Mouse (Mus musculus) B cell, adult (primary cell): ENCODE data around the gene Zfp429. TPM values are rescaled to one million over a fixed set of nuclear protein-coding genes. Genes with fewer than 3 reads are reported as not detected.

Experiments used
- total RNA-seq: library from RNA; stranded (reverse); gene quantifications from 4 replicates; pipeline ENCODE4 v1.2.4, GENCODE M21; 2023; ENCODE audit not compliant: inconsistent age

The Zfp429 gene
- 12.8 to 16.8 TPM (median 14.1 TPM) in 4 replicates for total RNA-seq

GRCm38 (mm10) chr13:67399183-67399903, at the start of gene Zfp429:
Gene Zfp429 (minus strand): TSS chr13:67399819.

GRCm38 (mm10) chr13:67421207-67421857, 21.7 kb upstream of the Zfp429 start, which contains the start of gene Zfp459:
Gene Zfp459 (minus strand): TSS chr13:67421418.

GRCm38 (mm10) chr13:67375050-67375911, 24.3 kb downstream of the Zfp429 start, which contains the start of the genes Gm28041 and Zfp456:
Gene Gm28041 (minus strand): TSS chr13:67375733.
Gene Zfp456 (minus strand): TSS chr13:67375810.

GRCm38 (mm10) chr13:67360131-67360744, 39.4 kb downstream of the Zfp429 start, which contains the start of the genes Gm28044 and Zfp953:
Gene Gm28044 (minus strand): TSS chr13:67360536.
Gene Zfp953 (minus strand): TSS chr13:67360605.

Other genes starting within 250 kb of the Zfp429 start
- gene Rsl1, start 226.6 kb downstream of the Zfp429 start, total RNA-seq, result 10.3 to 17.8 TPM (median 12.6 TPM) in 4 replicates
- 2.8 to 3.3 TPM (median 3.1 TPM) in 4 replicates for gene Zfp455, start 205.3 kb downstream of the Zfp429 start, total RNA-seq
- gene Zfp458, start 121.4 kb downstream of the Zfp429 start, total RNA-seq, result 2.3 to 3.8 TPM (median 2.9 TPM) in 4 replicates
- gene Zfp457, start 93.3 kb downstream of the Zfp429 start, total RNA-seq, result 2.0 to 3.5 TPM (median 2.8 TPM) in 4 replicates
- 11.3 to 16.0 TPM (median 13.5 TPM) in 4 replicates for gene Zfp595, start 67.2 kb downstream of the Zfp429 start, total RNA-seq
- 2.5 to 6.7 TPM (median 6.6 TPM) in 3 of 4 replicates, not detected in the other for gene Gm28044, start 39.3 kb downstream of the Zfp429 start, total RNA-seq
- 7.8 to 9.4 TPM (median 7.9 TPM) in 4 replicates for gene Zfp953, start 39.2 kb downstream of the Zfp429 start, total RNA-seq
- 2.2 to 4.9 TPM (median 4.1 TPM) in 4 replicates for gene Gm28041, start 24.1 kb downstream of the Zfp429 start, total RNA-seq
- gene Zfp456, start 24.0 kb downstream of the Zfp429 start, total RNA-seq, result 7.2 to 10.0 TPM (median 9.6 TPM) in 4 replicates
- gene Zfp459, start 21.6 kb upstream of the Zfp429 start, total RNA-seq, result 1.7 to 2.6 TPM (median 2.5 TPM) in 4 replicates
- 5.8 to 9.0 TPM (median 7.8 TPM) in 4 replicates for gene Zfp874a, start 51.8 kb upstream of the Zfp429 start, total RNA-seq
- gene Zfp874b, start 84.4 kb upstream of the Zfp429 start, total RNA-seq, result 7.0 to 17.0 TPM (median 10.2 TPM) in 4 replicates
- 9.4 to 11.2 TPM (median 10.4 TPM) in 4 replicates for gene Zfp58, start 100.7 kb upstream of the Zfp429 start, total RNA-seq
- gene Gm26965, start 126.3 kb upstream of the Zfp429 start, total RNA-seq, result 0.78 to 1.1 TPM in 2 of 4 replicates, not detected in the others
- 20.7 to 26.4 TPM (median 23.8 TPM) in 4 replicates for gene Zfp87, start 126.4 kb upstream of the Zfp429 start, total RNA-seq
- gene Zfp748, start 154.0 kb upstream of the Zfp429 start, total RNA-seq, result 8.5 to 9.6 TPM (median 8.9 TPM) in 4 replicates
- 16.4 to 18.3 TPM (median 17.3 TPM) in 4 replicates for gene Zfp729b, start 209.9 kb upstream of the Zfp429 start, total RNA-seq
- gene Gm49345, start 237.9 kb upstream of the Zfp429 start, total RNA-seq, result 1.3 to 3.0 TPM (median 2.0 TPM) in 3 of 4 replicates, not detected in the other
- 12.9 to 21.6 TPM (median 16.5 TPM) in 4 replicates for gene Zfp729a, start 238.0 kb upstream of the Zfp429 start, total RNA-seq